Mouse (Mus musculus) thymus, adult 2 months (tissue): Measurements from ENCODE around the gene Mfap5.
"Not testable (repeated sequence)": the region's sequence is repeated elsewhere in the genome, so short reads cannot be mapped to it uniquely, and the experiment has no call there.

ENCODE experiments used
- CTCF ChIP-seq: fragments of 200-500 bp; IDR thresholded peaks from 2 replicates; pipeline ENCODE4 v1.5.1; 2012; ENCODE audit warnings: mild to moderate bottlenecking, control low read depth, low read length, moderate library complexity, borderline replicate concordance; ENCODE audit not compliant: control insufficient read depth, poor library complexity, insufficient read depth; ENCODE audit errors: extremely low read depth
- POLR2A ChIP-seq: fragments of 200-500 bp; IDR thresholded peaks from 2 replicates; pipeline ENCODE4 v1.6.1; 2012; ENCODE audit warnings: mild to moderate bottlenecking, low read length, control low read depth, moderate library complexity; ENCODE audit not compliant: control insufficient read depth, poor library complexity, insufficient read depth; ENCODE audit errors: extremely low read depth

GRCm38 (mm10) chr6:122575037-122575436 lies 69.4 kb downstream of the Mfap5 start:
- not testable (repeated sequence) for TF ChIP-seq CTCF, POLR2A
